Mouse (Mus musculus) layer of hippocampus, adult 9-10 months (tissue): Measurements from ENCODE around the gene Trim31.
A peak's percentile ranks its signal among the peaks of the same experiment; 100 is the strongest.

ENCODE experiments used
- DNase-seq: peaks from one replicate; pipeline ENCODE4 v3.0.0; 2022; ENCODE audit warnings: low spot score

Trim31 gene

GRCm38 (mm10) chr17:36947051-36947819 lies 49.3 kb downstream of the Trim31 start:
- no peak for DNase-seq

DNA sequence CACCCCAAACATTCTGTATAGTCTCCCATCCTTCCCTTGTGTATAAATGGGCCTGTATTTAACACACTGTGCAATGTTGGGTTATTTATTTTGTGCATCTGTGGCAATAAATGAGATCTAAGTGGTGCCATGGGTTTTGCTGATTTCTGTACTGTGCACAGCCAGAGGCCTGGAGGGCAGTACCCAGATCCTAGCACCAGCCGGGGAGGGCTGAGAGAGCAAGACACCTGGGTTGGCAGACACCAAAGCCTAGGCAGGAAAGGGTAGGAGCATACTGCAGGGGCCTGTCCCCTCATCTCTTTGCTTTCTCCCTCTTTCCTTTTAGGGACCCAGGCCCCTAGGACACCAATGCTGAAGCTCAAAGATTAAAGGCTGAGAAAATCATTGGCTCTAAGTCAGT lies 50.4 kb downstream of the Trim31 start:
- DNase-seq = no peak

GRCm38 (mm10) chr17:36949265-36949664 lies 51.3 kb downstream of the Trim31 start:
- DNase-seq = no peak

DNA sequence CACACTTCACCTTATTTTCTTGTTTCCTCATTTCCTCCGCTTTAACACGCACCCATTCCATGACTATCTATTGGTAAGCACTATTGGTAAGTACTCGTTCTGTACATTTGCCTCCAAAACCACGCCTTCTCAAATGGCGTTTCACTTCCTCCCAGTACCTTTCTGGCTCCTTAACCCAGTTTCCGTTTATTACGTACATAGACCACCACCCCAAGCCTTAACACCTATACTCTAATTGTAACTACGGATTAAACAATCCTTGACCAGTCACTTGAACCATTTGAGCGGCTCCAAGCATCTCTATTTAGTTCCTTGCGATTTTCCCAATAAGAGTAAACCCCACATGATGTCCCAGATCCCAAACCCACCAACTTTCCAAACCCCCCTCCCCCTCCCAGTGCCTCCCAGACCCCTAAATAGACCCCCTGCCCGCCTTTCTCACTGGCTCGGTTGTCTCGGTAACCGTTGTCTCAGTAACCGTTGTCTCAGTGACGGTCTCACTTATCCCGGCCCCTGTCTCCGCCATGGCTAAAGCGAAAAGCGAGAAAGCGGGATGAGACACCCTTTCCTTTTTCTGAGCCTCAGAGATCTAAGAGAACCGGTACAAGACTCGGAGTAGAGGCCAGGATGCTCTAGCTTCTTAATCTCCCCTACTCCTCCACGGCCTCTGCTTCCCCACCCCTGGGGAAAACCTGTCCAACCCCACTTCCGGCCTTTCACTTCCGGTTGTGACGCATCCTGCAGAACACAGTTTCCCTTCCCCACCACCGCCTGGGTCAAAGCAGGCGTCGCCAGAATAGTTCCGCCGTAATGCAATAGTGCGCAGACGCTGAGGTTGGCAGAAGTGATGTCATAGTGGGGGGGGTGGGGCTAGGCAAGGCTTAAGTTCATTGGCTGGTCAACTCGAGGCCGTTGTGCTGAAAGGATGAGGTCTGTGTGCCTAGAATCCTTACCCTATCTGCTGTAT lies 53.3 kb downstream of the Trim31 start, which contains the start of gene Ppp1r11:
TSS of gene Ppp1r11 (minus strand) at position 761 of the 967 bp plus-strand sequence.
- DNase-seq = peak; percentile 94

DNA sequence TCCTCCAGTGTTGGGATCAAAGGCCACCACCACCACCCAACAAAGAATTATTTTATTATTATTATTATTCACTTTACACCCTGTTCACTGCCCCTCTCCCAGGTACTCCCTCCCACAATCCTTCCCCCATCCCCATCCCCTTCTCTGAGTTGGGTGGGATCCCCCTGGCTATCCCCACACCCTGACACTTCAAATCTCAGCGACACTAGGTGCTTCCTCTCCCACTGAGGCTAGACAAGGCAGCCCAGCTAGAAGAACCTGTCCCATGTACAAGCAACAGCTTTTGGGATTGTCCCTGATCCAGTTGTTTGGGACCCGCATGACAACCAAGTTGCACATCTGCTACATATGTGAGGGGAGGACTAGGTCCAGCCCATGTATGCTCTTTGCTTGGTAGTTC lies 54.7 kb downstream of the Trim31 start:
- no peak for DNase-seq

DNA sequence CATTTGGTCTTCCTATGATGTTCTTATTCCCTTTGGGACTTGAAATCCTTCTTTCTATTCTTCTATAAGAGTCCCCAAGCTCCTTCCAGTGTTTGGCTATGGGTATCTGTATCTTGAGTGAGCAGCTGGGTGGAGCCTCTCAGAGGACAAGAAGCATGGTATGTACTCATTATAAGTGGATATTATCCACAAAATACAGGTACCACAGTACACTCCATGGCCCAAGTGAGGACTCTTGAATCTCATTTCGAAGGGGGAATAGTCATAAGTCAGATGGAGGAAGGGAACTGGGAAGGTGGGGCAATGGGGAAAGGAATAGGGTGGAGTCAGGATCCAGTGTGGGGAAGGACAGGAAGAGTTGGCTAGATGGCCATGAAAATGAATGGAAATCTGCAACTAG lies 55.1 kb downstream of the Trim31 start:
- no peak for DNase-seq

DNA sequence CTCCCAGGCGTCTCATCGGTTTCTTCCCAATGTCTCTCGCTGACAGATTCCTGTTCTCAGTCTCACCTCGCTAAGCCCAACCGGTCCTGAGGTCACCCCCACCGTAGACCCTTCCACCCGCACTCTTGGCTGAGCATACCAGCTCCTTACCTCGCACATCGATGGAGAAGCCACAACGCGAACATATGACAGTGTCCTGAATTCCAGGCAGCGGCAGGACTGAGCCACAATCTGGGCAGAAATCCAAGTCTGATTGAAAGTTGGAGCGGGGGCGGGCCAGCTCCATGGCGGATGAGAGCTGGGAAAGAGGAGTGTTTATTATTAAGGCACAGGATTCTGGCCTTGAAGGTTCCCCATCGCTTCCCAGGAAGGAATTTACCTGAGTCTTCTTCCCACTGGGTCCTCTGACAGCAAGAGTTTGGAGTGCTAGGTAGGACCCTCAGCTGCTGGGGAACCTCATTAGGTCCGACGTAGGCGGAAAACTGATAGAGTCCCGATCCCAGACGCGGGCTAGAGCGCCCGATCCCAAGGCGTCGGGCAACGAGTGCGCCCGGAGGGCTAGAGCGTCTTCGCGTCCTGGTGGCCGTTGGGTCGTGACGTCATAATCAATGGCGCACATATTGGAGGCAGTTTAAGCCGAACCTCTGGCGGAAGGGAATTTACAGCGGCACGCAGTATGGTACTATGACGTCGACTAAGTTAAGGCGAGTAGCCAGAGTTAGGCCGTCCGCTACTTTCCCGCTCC lies 60.3 kb downstream of the Trim31 start, which contains the start of the genes Znrd1 and Znrd1as:
TSS of gene Znrd1 (minus strand) at position 561 of the 745 bp plus-strand sequence.
TSS of gene Znrd1as (plus strand) at position 594 of the 745 bp plus-strand sequence.
- peak; percentile 90 for DNase-seq

- DNase-seq = no peak
Observed at GRCm38 (mm10) chr17:36958884-36959283, 61.0 kb downstream of the Trim31 start.
